Mouse (Mus musculus): Measurements from ENCODE around the gene Emp1.

DNA sequence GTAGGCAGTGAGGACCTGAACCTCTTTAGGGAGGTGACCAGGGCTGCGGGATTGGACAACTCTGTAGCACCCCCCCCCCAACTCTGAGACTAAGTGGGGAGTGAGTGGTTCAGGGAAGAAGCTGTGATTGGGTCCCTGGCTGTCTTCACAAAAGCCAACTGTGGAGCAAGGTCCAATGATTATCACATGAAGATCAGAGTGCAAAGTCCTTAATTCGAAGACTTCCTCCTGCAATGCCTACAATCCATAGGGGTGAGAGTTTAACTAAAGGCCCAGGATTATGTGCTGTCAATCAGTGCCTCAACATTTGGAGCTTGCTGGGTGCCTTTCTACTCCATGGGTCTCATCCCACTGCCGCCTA lies 267 bp upstream of the Emp1 start:
- TF ChIP-seq CTCF (IDR thresholded peaks at IDR 0.05; ENCODE audit: control insufficient read depth, insufficient read depth, insufficient read length) (no peak), CEBPB (IDR thresholded peaks at IDR 0.05; ENCODE audit: low read depth) (no peak), USF1 (IDR thresholded peaks at IDR 0.05; ENCODE audit: low read depth) (no peak), MYOG (IDR thresholded peaks at IDR 0.05; ENCODE audit: control insufficient read depth, extremely low read depth, insufficient read length) (no peak)

Measured in C2C12 (cell line).